Mouse (Mus musculus) brain, embryonic 14.5 days (tissue): ENCODE measurements around the gene Oxt. TPM values are rescaled to one million over a fixed set of nuclear protein-coding genes. Genes with fewer than 3 reads are reported as not detected.

ENCODE experiments used
- DNase-seq: peaks from one replicate; pipeline ENCODE4 v3.0.0-alpha.2; 2011; ENCODE audit warnings: low read depth
- CTCF ChIP-seq: fragments of 200-500 bp; IDR thresholded peaks from 2 replicates; pipeline ENCODE4 v1.5.1; 2012; ENCODE audit warnings: inconsistent platforms, mild to moderate bottlenecking, moderate library complexity, borderline replicate concordance; ENCODE audit not compliant: insufficient read depth, insufficient read length; ENCODE audit errors: extremely low read depth
- POLR2A ChIP-seq: fragments of 200-500 bp; IDR thresholded peaks from 2 replicates; pipeline ENCODE4 v1.6.1; 2012; ENCODE audit warnings: mild to moderate bottlenecking, inconsistent platforms, borderline replicate concordance; ENCODE audit not compliant: poor library complexity, insufficient read depth, insufficient read length, severe bottlenecking; ENCODE audit errors: extremely low read depth
- polyA plus RNA-seq: library from polyadenylated mRNA; depleted of rRNA; stranded (reverse); fragments of >200 nt; gene quantifications from 2 replicates; pipeline ENCODE4 v1.2.3, GENCODE M21; 2012

The Oxt gene
- polyA plus RNA-seq, 1 experiment = 0.19 TPM

GRCm38 (mm10) chr2:130557462-130557861 lies 18.5 kb upstream of the Oxt start:
- no peak for TF ChIP-seq CTCF
- no peak for TF ChIP-seq POLR2A
- no peak for DNase-seq

- no peak for DNase-seq
- TF ChIP-seq CTCF (no peak), POLR2A (no peak)
These were observed 18.0 kb upstream of the Oxt start for GRCm38 (mm10) chr2:130558015-130558414.

GRCm38 (mm10) chr2:130563212-130564055 lies 12.5 kb upstream of the Oxt start, which contains the start of gene Mrps26:
Gene Mrps26, plus strand, starts transcription at chr2:130563742.
- TF ChIP-seq POLR2A (peak; percentile 95), CTCF (peak; percentile 42; the same call in 1 of the 2 replicates)
- DNase-seq = peak; percentile 98

GRCm38 (mm10) chr2:130564063-130564462 lies 11.9 kb upstream of the Oxt start:
- TF ChIP-seq POLR2A (no peak), CTCF (no peak)
- no peak for DNase-seq

- TF ChIP-seq POLR2A (no peak), CTCF (no peak)
- no peak for DNase-seq
These were observed 11.0 kb upstream of the Oxt start for GRCm38 (mm10) chr2:130564983-130565382.

- DNase-seq = no peak
- no peak for TF ChIP-seq POLR2A
- TF ChIP-seq CTCF = no peak
These were observed 7.1 kb upstream of the Oxt start for GRCm38 (mm10) chr2:130568921-130569320.

- no peak for DNase-seq
- TF ChIP-seq CTCF (no peak), POLR2A (no peak)
These were observed 6.0 kb upstream of the Oxt start for GRCm38 (mm10) chr2:130569926-130570325.

- no peak for DNase-seq
- TF ChIP-seq POLR2A (no peak), CTCF (no peak)
These were observed 1.0 kb upstream of the Oxt start for GRCm38 (mm10) chr2:130574960-130575359.

GRCm38 (mm10) chr2:130576564-130576963 lies 591 bp downstream of the Oxt start:
- peak; percentile 12 for DNase-seq

- DNase-seq = no peak
- TF ChIP-seq POLR2A = no peak
- no peak for TF ChIP-seq CTCF
These were observed 1.0 kb downstream of the Oxt start for GRCm38 (mm10) chr2:130577021-130577420.

- peak; percentile 52 for DNase-seq
- TF ChIP-seq POLR2A (no peak), CTCF (no peak)
These were observed 1.7 kb downstream of the Oxt start for GRCm38 (mm10) chr2:130577632-130578031.

GRCm38 (mm10) chr2:130578148-130578547 lies 2.2 kb downstream of the Oxt start:
- peak; percentile 43 for DNase-seq
- peak; percentile 72 for TF ChIP-seq CTCF
- no peak for TF ChIP-seq POLR2A
